Mouse (Mus musculus) bone marrow, adult 2 months (tissue): ENCODE measurements around the gene Prdm2.

Experiments
- CTCF ChIP-seq: fragments of 200-500 bp; IDR thresholded peaks from 2 replicates; pipeline ENCODE4 v1.5.1; 2011; ENCODE audit warnings: low read length, control low read depth; ENCODE audit not compliant: control insufficient read depth, insufficient read depth
- POLR2A ChIP-seq: fragments of 200-500 bp; IDR thresholded peaks from 2 replicates; pipeline ENCODE4 v1.6.1; 2011; ENCODE audit warnings: low read depth, mild to moderate bottlenecking, control low read depth, low read length, borderline replicate concordance; ENCODE audit not compliant: control insufficient read depth

GRCm38 (mm10) chr4:143118843-143119242 is 94.0 kb downstream of the Prdm2 start:
- TF ChIP-seq CTCF (no peak), POLR2A (no peak)
